Mouse (Mus musculus): ENCODE data around the gene Runx1. TPM values are rescaled to one million over a fixed set of nuclear protein-coding genes. Genes with fewer than 3 reads are reported as not detected.
A peak's percentile ranks its signal among the peaks of the same experiment; 100 is the strongest.

Gene Runx1
- total RNA-seq, 2 experiments from 2014 or later: 0.95 to 1.4 TPM

DNA sequence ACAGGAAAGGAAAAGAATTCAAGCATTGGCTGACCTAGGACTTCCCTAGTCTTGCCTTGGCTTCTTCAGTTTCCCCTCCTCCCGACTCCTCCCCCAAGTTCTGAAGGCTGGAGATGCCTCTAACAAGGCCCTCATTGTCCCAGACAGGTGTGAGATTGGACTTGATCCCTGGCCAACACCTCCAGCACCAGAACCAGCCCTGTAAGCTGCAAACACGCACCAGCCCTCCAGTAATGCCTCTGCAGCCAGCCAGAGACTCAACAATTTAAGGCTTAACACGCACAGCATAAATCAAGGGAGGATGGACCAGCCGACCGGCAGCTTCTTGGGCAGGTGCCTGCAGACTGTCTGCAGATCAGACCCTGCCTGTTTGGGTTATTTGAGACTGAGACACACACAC, 195.0 kb downstream of the Runx1 start:
- DNase-seq (ENCODE audit: low spot score in 2 of 2): no peak
- Histone ChIP-seq H3K27ac (no peak overlapping the region), H3K4me3 (no peak overlapping the region)
- TF ChIP-seq CTCF (conservative IDR thresholded peaks at IDR 0.05): no peak

- no peak overlapping the region for H3K4me3 ChIP-seq
- DNase-seq (ENCODE audit: low spot score in 2 of 2): no peak
- no peak overlapping the region for H3K27ac ChIP-seq
- TF ChIP-seq CTCF (conservative IDR thresholded peaks at IDR 0.05): no peak
These were observed 196.1 kb downstream of the Runx1 start for GRCm38 (mm10) chr16:92629829-92630228.

- no peak overlapping the region for H3K27ac ChIP-seq
- DNase-seq (ENCODE audit: low spot score in 2 of 2): no peak
- no peak overlapping the region for H3K4me3 ChIP-seq
- no peak for TF ChIP-seq CTCF (conservative IDR thresholded peaks at IDR 0.05)
These were observed 198.7 kb downstream of the Runx1 start for GRCm38 (mm10) chr16:92627262-92627661.

DNA sequence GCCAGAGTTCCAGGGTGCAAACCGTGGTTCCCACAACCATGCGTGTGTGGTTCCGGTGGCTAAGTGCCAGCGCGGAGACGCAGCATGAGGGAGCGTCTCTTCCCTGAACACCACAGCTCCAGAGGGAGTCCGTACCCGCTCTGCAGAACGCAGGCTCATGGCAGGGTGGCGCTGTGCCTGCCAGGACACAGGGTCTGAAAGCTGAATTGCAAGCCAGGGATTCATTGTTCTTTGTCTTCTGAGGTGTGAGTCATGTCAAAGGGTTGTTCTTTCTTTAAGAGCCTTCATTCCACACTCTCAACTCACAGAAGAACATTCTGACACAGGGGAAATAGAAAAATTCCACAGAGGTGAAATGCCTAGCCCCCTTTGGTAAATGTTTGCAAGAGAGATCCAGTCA, 202.0 kb downstream of the Runx1 start:
- Histone ChIP-seq H3K4me3 (no peak overlapping the region), H3K27ac (no peak overlapping the region)
- DNase-seq (ENCODE audit: low spot score in 2 of 2): no peak
- no peak for TF ChIP-seq CTCF (conservative IDR thresholded peaks at IDR 0.05)

DNA sequence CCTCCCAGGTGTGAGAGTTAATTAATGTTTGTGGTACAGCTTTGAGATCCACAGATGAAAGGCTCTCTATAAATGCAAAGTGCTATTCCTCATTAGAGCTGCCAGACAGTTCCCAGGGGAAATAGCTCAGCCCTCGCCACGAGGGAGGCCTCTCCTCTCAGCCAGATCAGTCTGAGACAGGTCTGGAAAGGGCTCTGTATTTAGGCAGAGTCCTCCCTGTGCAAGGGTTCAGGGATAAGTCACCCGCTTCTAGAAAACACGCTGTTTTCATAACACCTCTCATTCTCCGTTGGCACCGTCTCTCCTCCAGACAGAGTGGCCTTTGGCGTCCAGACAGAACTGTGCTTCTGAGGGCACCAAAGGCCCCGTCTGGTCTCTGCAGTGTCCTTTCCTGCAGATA, 204.1 kb downstream of the Runx1 start:
- DNase-seq (ENCODE audit: low spot score in 2 of 2): no peak
- Histone ChIP-seq H3K4me3 (no peak overlapping the region), H3K27ac (no peak overlapping the region)
- no peak for TF ChIP-seq CTCF (conservative IDR thresholded peaks at IDR 0.05)

- Histone ChIP-seq H3K4me3 (no peak overlapping the region), H3K27ac (no peak overlapping the region)
- TF ChIP-seq CTCF (conservative IDR thresholded peaks at IDR 0.05): no peak
- DNase-seq (ENCODE audit: low spot score in 2 of 2): no peak
These were observed 205.0 kb downstream of the Runx1 start for GRCm38 (mm10) chr16:92620841-92621518.

GRCm38 (mm10) chr16:92616839-92617238, 209.1 kb downstream of the Runx1 start:
- Histone ChIP-seq H3K4me3 (no peak overlapping the region), H3K27ac (no peak overlapping the region)
- TF ChIP-seq CTCF (conservative IDR thresholded peaks at IDR 0.05): no peak
- DNase-seq (ENCODE audit: low spot score in 2 of 2): no peak

DNA sequence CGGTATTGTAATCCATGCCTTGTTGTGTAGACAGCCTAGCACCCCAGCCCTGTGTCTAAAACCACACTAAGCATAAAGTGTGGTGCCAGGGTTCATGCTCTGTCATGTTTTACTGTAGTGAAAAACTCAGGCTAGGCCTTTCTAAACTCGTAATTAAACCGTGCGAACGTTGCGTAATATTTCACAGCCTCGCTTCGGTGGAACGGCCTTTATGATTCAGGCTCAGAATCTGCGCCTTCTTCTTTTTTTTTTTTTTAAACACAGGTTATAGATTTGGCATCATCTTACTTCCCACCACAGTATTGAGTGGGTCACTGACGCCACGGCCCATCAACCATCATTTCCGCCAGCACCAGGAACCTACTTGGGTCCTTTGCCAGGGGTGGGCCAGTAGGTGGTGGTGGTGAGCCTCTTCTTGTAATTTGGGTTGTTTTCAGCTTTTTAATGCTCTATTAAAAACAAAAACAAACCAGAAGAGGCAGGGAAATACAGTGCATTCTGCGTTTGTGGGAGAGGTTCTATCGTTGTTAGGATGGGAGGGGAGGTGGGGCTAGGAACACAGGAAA, 210.6 kb downstream of the Runx1 start:
- TF ChIP-seq CTCF (conservative IDR thresholded peaks at IDR 0.05): peak; percentile 46
- DNase-seq (ENCODE audit: low spot score in 2 of 2): no peak
- Histone ChIP-seq H3K27ac (no peak overlapping the region), H3K4me3 (no peak overlapping the region)

DNA sequence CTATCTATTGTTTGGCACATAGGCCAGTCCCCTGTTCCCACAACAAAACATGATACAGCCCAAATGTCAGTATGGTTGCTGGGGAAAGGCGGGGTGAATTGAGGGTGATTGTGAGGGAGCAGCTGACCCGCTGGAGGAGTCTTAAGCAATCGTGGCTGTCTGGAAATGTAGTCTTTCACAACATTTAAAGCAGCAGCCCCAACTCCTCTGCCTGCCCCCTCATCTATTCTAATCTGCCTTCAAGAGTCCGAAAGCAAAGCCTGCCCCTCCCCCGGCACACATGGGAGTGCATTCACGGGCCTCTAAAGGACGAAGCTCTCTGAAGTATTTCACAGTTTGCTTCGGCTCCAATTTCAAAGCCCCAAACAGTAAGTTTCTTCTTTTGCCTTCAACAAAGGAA, 213.4 kb downstream of the Runx1 start:
- TF ChIP-seq CTCF (conservative IDR thresholded peaks at IDR 0.05): no peak
- DNase-seq (ENCODE audit: low spot score in 2 of 2): no peak
- Histone ChIP-seq H3K27ac (no peak overlapping the region), H3K4me3 (no peak overlapping the region)

DNA sequence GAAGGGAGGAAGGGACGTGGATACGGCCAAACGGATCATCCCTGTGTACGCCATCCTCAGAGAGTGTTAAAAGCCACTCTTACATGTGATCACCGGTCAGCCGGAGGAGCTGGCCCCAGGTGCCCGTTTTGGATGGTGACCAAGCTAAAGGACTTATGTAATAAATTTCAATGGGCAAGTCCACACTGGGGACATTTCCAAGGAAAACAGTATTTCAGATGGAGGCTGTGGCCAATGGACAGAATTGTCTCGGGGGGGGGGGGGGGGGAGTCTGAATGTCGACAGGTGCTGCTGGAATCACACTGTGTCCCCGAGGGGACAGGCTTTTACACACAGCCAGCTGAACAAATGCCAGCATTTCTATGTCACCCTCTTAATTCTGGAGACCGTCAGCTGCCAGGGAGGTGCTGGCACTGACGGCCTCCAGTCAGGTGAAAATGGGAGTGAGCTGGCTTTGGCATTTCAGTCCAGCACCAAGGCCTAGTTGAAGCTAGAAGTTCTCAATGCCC, 214.3 kb downstream of the Runx1 start:
- DNase-seq (ENCODE audit: low spot score in 2 of 2): no peak
- TF ChIP-seq CTCF (conservative IDR thresholded peaks at IDR 0.05): no peak
- Histone ChIP-seq H3K4me3 (no peak overlapping the region), H3K27ac (no peak overlapping the region)

GRCm38 (mm10) chr16:92610464-92610863, 215.5 kb downstream of the Runx1 start:
- H3K4me3 ChIP-seq: no peak overlapping the region
- TF ChIP-seq CTCF (conservative IDR thresholded peaks at IDR 0.05): no peak
- no peak overlapping the region for H3K27ac ChIP-seq
- no peak for DNase-seq (ENCODE audit: low spot score in 2 of 2)

DNA sequence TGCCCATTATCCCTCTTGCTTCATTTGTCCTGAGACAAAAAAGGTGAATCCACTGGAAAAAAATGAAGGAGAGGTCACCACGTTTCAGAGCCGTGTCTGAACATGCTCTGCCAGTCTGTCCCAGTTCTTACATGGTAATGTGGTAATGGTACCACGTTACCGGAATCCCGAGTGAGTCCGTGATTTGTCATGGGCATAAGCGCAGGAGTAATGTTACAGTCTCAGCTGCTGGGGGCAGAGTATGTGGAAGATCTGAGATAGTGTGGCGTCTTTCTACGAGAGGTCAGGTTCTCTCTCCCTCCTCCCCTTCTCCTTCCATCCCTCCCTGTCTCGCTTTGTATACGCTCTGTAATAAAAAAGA, 216.3 kb downstream of the Runx1 start:
- DNase-seq (ENCODE audit: low spot score in 2 of 2): no peak
- no peak overlapping the region for H3K27ac ChIP-seq
- no peak overlapping the region for H3K4me3 ChIP-seq
- TF ChIP-seq CTCF (conservative IDR thresholded peaks at IDR 0.05): no peak

GRCm38 (mm10) chr16:92609006-92609716, 216.8 kb downstream of the Runx1 start:
- TF ChIP-seq CTCF (conservative IDR thresholded peaks at IDR 0.05): no peak
- no peak for DNase-seq (ENCODE audit: low spot score in 2 of 2)
- H3K4me3 ChIP-seq: no peak overlapping the region
- H3K27ac ChIP-seq: no peak overlapping the region
